Mouse (Mus musculus) natural killer cell, adult 2 months (primary cell): ENCODE data around the gene Rps8.

ENCODE experiments used
- DNase-seq, 2 experiments: peaks; one replicate each; pipeline ENCODE4 v3.0.0; 2022; ENCODE audit warnings: low spot score in 2 of 2

The Rps8 gene

GRCm38 (mm10) chr4:117124518-117125347 lies 31.3 kb downstream of the Rps8 start:
- DNase-seq, result peak; percentile 78 to 79

GRCm38 (mm10) chr4:117124218-117124517 lies 31.9 kb downstream of the Rps8 start:
- peak in 1 of 2 experiments; percentile 14 for DNase-seq

GRCm38 (mm10) chr4:117123546-117124217 lies 32.4 kb downstream of the Rps8 start:
- no peak for DNase-seq

- DNase-seq, result no peak
Observed at GRCm38 (mm10) chr4:117122209-117122608, 33.8 kb downstream of the Rps8 start.

GRCm38 (mm10) chr4:117120445-117121414 lies 35.3 kb downstream of the Rps8 start:
- DNase-seq, result peak; percentile 87 to 91

- DNase-seq, result no peak
Observed at GRCm38 (mm10) chr4:117120052-117120444, 36.0 kb downstream of the Rps8 start.

GRCm38 (mm10) chr4:117119636-117120035 lies 36.4 kb downstream of the Rps8 start:
- no peak for DNase-seq

GRCm38 (mm10) chr4:117117931-117118330 lies 38.1 kb downstream of the Rps8 start:
- peak in 1 of 2 experiments; percentile 20 for DNase-seq

GRCm38 (mm10) chr4:117115592-117115991 lies 40.5 kb downstream of the Rps8 start:
- DNase-seq, result no peak

GRCm38 (mm10) chr4:117113237-117113636 lies 42.8 kb downstream of the Rps8 start:
- no peak for DNase-seq

GRCm38 (mm10) chr4:117110985-117111384 lies 45.1 kb downstream of the Rps8 start:
- no peak for DNase-seq

GRCm38 (mm10) chr4:117110249-117110648 lies 45.8 kb downstream of the Rps8 start:
- DNase-seq, result no peak

- no peak for DNase-seq
Observed at GRCm38 (mm10) chr4:117109330-117109729, 46.7 kb downstream of the Rps8 start.

- DNase-seq, result no peak
Observed at GRCm38 (mm10) chr4:117108524-117108849, 47.6 kb downstream of the Rps8 start.

- DNase-seq, result no peak
Observed at GRCm38 (mm10) chr4:117107813-117108523, 48.1 kb downstream of the Rps8 start.

GRCm38 (mm10) chr4:117105127-117105526 lies 50.9 kb downstream of the Rps8 start:
- no peak for DNase-seq

GRCm38 (mm10) chr4:117104672-117105071 lies 51.4 kb downstream of the Rps8 start:
- no peak for DNase-seq
